Mouse (Mus musculus) hindbrain, embryonic 13.5 days (tissue): ENCODE results near the gene Pde4d. TPM values are rescaled to one million over a fixed set of nuclear protein-coding genes. Genes with fewer than 3 reads are reported as not detected.
"Not testable (repeated sequence)": the region's sequence is repeated elsewhere in the genome, so short reads cannot be mapped to it uniquely, and the experiment has no call there.

Source experiments
- ATAC-seq: fragments of 200-750 bp; cut with Nextera tagmentation; 2 replicates; pipeline ENCODE4 v1.8.0; 2017; ENCODE audit warnings: moderate TSS enrichment; ENCODE audit not compliant: low FRiP score
- H3K27ac ChIP-seq: fragments of 300-500 bp; sonication (generic); 2 replicates; pipeline ENCODE4 v1.5.1; 2015; ENCODE audit warnings: inconsistent platforms, mild to moderate bottlenecking, moderate library complexity
- H3K27me3 ChIP-seq: fragments of 300-500 bp; sonication (generic); 2 replicates; pipeline ENCODE4 v1.6.1; 2015; ENCODE audit warnings: mild to moderate bottlenecking, inconsistent platforms
- H3K36me3 ChIP-seq: fragments of 300-500 bp; sonication (generic); 2 replicates; pipeline ENCODE4 v1.6.1; 2015; ENCODE audit warnings: mild to moderate bottlenecking, inconsistent platforms
- H3K4me1 ChIP-seq: fragments of 300-500 bp; sonication (generic); replicated peaks from 2 replicates; pipeline ENCODE4 v1.6.1; 2015; ENCODE audit warnings: inconsistent platforms
- H3K4me2 ChIP-seq: fragments of 300-500 bp; sonication (generic); 2 replicates; pipeline ENCODE4 v1.6.1; 2015; ENCODE audit warnings: inconsistent platforms, mild to moderate bottlenecking, moderate library complexity
- H3K4me3 ChIP-seq: fragments of 300-500 bp; sonication (generic); 2 replicates; pipeline ENCODE4 v1.5.1; 2015; ENCODE audit warnings: mild to moderate bottlenecking, inconsistent platforms
- H3K9ac ChIP-seq: fragments of 300-500 bp; sonication (generic); 2 replicates; pipeline ENCODE4 v1.6.1; 2015; ENCODE audit warnings: mild to moderate bottlenecking, inconsistent platforms
- H3K9me3 ChIP-seq: fragments of 300-500 bp; sonication (generic); 2 replicates; pipeline ENCODE4 v1.6.1; 2016; ENCODE audit warnings: inconsistent platforms
- WGBS: fragments of 180-500 bp; shearing (Covaris S2); methylation state at CpG from one replicate; pipeline ENCODE4 v1.1.7; 2015; 5-methylcytosine and 5-hydroxymethylcytosine counted together
- polyA plus RNA-seq: library from polyadenylated mRNA; unstranded; fragments of >200 nt; fragmentation: Nextera tagmentation; extraction: Ambion mirVana; gene quantifications from 2 replicates; pipeline ENCODE4 v1.2.1, GENCODE M21; 2015

Pde4d gene
- polyA plus RNA-seq, 1 experiment from 2014 or later, result 18.6 TPM

DNA sequence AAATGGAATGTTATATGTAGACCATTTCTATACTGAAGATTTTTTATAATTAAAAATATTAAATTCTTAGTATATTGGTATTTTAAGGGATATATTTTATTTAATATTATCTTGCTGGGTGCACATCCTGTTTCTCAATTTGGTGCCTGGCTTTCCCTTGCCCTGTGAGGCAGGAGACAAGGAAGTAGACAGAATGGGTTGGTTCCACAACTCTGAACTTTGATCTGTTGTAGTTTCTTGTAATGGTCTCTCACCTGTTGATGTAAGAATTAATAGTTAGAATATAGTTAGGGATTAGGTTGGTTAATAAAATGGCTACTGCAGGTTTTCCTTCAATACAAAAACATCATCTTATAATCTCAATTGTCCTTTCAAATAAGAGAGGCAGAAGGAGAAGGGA lies 227.3 kb downstream of the Pde4d start:
- H3K27ac ChIP-seq, result no peak overlapping the region
- no peak overlapping the region for H3K4me2 ChIP-seq
- no peaks in the 10 kb centered on the region for H3K27me3 ChIP-seq
- no peaks in the 10 kb centered on the region for H3K36me3 ChIP-seq
- H3K4me1 ChIP-seq, result no peaks in the 10 kb centered on the region
- no peak overlapping the region for H3K4me3 ChIP-seq
- no peak overlapping the region for H3K9ac ChIP-seq
- H3K9me3 ChIP-seq, result no peaks in the 10 kb centered on the region
- no peak for ATAC-seq

DNA sequence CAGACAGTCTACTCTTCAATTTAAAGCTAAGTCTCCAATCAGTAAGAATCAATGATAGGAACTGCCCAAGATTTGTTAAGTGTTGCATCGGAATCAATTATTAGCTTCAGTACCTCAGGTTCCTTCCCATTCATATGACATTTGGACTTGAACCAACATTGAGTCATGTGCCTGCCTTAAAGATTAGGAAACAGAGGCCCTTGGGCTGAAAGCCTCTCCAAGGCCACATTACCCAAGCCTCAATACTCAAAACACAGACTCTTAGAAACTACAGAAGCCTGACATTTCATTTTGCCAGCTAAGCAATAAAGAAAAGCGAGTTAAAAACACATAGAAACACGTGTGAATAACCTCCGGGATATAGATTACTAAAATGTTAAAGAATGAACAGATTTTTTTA lies 233.3 kb downstream of the Pde4d start:
- H3K4me2 ChIP-seq, result no peak overlapping the region
- H3K4me1 ChIP-seq, result no peaks in the 10 kb centered on the region
- ATAC-seq, result no peak
- no peaks in the 10 kb centered on the region for H3K27me3 ChIP-seq
- 91% methylated on average over 4 of the region's 4 CpGs for WGBS
- no peak overlapping the region for H3K9ac ChIP-seq
- no peaks in the 10 kb centered on the region for H3K9me3 ChIP-seq
- H3K27ac ChIP-seq, result no peak overlapping the region
- H3K36me3 ChIP-seq, result no peaks in the 10 kb centered on the region
- H3K4me3 ChIP-seq, result no peak overlapping the region

DNA sequence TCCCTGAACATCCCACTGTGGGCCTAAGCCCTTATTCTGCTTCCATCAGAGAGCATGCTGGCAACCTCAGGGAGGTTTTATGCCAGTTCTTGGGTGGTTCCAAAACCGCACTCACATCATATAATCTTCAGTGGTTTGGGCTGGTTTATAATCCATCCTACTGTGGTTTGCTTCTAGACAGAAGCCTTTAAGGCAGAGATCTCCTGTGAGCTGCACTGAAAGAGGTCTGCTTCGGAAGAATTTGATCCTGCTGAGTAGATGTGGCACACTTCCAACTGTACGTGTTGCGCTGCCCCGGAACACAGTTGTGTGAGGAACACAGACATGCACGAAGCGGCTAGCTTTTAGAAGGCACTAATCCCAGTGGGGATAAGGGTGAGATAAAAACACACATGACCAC lies 236.1 kb downstream of the Pde4d start:
- Histone ChIP-seq H3K4me1 (no peaks in the 10 kb centered on the region), H3K9me3 (no peaks in the 10 kb centered on the region), H3K4me3 (no peak overlapping the region), H3K9ac (no peak overlapping the region), H3K36me3 (no peaks in the 10 kb centered on the region), H3K27me3 (no peaks in the 10 kb centered on the region), H3K27ac (no peak overlapping the region), H3K4me2 (no peak overlapping the region)
- WGBS, result 87% methylated on average over 7 of the region's 7 CpGs
- no peak for ATAC-seq

DNA sequence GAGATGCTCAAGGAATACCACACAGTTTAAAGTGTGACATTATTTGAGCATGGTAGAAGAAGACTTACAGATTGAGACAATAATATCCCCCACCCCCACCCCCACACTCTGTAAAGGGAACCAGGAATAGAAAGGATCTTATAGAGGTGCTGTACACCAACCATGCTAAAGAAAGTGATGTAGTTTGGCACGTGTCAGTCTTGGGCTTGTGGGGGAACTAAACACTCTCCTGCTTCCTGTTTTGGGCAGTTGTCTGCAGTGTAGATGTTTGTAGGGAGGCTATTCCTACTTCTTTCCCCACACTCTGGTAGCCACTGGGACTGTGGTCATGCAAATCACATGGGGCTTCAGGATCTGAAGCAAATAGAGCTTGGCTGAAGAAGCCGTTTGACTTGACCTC lies 236.5 kb downstream of the Pde4d start:
- H3K4me2 ChIP-seq, result no peak overlapping the region
- no peak overlapping the region for H3K4me3 ChIP-seq
- H3K27ac ChIP-seq, result no peak overlapping the region
- ATAC-seq, result no peak
- WGBS, result 85% methylated on average over 2 of the region's 2 CpGs
- no peaks in the 10 kb centered on the region for H3K36me3 ChIP-seq
- H3K4me1 ChIP-seq, result no peaks in the 10 kb centered on the region
- no peak overlapping the region for H3K9ac ChIP-seq
- no peaks in the 10 kb centered on the region for H3K27me3 ChIP-seq
- no peaks in the 10 kb centered on the region for H3K9me3 ChIP-seq

DNA sequence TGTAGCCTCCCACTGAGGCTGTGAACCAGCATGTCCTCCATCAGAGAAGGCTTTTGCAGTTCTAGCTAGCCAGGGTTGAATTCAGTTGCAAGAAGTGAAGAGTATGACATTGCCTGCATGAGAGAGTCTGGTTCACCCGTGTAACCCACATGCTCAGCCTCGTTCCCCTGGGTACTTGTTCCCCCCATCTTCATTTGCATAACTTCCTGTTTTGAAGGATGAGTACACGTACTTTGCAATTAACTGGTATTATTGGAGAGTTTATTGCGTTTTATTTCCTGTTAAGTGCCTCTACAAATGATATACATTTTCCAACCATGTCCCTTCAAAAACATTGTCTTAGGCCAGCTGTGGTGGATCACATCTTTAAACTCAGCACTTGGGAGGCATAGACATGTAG lies 237.1 kb downstream of the Pde4d start:
- Histone ChIP-seq H3K36me3 (no peaks in the 10 kb centered on the region), H3K4me3 (no peak overlapping the region), H3K4me1 (no peaks in the 10 kb centered on the region), H3K9ac (no peak overlapping the region), H3K27me3 (no peaks in the 10 kb centered on the region), H3K9me3 (no peaks in the 10 kb centered on the region), H3K27ac (no peak overlapping the region), H3K4me2 (no peak overlapping the region)
- ATAC-seq, result no peak
- 81% methylated on average over 4 of the region's 4 CpGs for WGBS

DNA sequence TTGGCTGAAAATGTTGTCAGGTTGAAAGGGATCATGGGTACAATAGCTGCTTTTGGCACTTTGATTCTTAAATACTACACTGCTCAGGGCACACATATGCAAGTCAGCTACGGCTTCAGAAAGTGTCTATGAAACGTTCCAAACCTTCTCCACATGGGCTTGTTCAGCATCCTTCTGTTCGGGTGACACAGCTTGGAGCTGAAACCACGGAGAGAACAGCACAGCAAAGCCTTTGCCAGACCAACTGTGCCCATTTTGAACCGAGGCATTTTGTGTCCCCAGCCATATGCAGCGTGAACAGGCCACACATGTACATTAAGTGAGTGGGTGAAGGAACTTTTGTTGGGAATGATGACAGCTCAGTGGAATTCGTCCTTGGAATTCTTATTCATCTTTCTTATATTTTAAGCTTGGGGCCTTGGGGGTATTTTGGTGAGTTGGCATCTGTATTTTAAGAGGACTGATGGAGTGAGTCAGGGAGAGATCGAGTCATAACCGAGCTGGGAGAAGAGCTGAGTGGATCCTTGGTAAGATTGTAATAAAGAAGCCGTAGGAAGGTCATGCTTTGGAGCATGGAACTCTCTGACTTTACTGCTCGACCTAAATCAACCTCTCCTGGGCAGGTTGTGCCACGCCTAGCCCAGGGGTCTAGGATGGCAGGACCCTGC lies 243.3 kb downstream of the Pde4d start:
- no peak overlapping the region for H3K4me3 ChIP-seq
- H3K9me3 ChIP-seq, result no peaks in the 10 kb centered on the region
- H3K27ac ChIP-seq, result no peak overlapping the region
- no peaks in the 10 kb centered on the region for H3K27me3 ChIP-seq
- no peak for ATAC-seq
- H3K36me3 ChIP-seq, result no peaks in the 10 kb centered on the region
- whole genome bisulfite sequencing, result 86% methylated on average over 12 of the region's 12 CpGs
- H3K9ac ChIP-seq, result no peak overlapping the region
- no peaks in the 10 kb centered on the region for H3K4me1 ChIP-seq
- no peak overlapping the region for H3K4me2 ChIP-seq

DNA sequence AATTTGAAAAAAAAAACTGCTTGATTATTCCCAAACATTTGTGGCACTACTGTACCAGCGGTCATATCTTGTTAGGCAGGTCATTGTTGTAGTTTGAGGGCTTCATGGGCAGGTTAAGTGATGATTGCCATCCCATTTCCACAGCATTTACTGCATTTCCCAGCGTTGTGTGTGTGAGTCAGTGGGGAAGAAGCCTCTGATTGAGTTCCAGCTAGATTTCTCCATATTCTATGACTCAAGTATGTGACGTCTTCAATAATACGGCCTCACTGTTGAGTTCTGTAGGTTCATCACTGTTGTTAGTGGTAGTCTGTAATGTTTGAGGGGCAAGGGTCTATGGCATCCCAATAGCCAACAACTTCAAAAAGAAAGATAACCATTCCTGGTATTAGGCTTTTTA lies 255.7 kb downstream of the Pde4d start:
- Histone ChIP-seq H3K36me3 (no peaks in the 10 kb centered on the region), H3K4me3 (no peak overlapping the region), H3K27me3 (no peaks in the 10 kb centered on the region), H3K4me2 (no peak overlapping the region), H3K9me3 (no peaks in the 10 kb centered on the region), H3K9ac (no peak overlapping the region), H3K27ac (no peak overlapping the region), H3K4me1 (no peaks in the 10 kb centered on the region)
- no peak for ATAC-seq
- WGBS, result 89% methylated on average over 4 of the region's 4 CpGs

DNA sequence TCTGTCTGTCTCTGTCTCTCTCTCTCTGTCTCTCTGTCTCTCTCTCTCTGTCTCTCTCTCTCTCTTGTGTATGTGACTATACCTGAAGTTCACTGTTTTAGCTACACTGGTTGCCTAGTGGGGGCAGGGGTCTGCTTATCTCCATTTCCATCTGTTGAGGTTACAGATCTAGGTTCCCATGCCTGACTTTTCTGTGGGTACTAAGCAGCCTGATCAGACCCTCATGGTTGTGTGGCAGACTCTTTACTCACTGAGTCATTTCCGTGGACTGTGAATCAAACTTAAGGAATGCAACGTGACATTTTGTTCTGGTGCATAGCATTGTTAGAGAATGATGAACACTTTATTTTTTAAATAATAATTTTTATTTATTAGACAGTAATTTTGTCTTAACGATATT lies 264.3 kb downstream of the Pde4d start:
- Histone ChIP-seq H3K9ac (no peak overlapping the region), H3K27me3 (no peaks in the 10 kb centered on the region), H3K4me2 (no peak overlapping the region), H3K9me3 (no peaks in the 10 kb centered on the region), H3K36me3 (no peaks in the 10 kb centered on the region), H3K4me3 (no peak overlapping the region), H3K27ac (no peak overlapping the region), H3K4me1 (no peaks in the 10 kb centered on the region)
- ATAC-seq, result no peak
- 89% methylated on average over 3 of the region's 3 CpGs for WGBS

DNA sequence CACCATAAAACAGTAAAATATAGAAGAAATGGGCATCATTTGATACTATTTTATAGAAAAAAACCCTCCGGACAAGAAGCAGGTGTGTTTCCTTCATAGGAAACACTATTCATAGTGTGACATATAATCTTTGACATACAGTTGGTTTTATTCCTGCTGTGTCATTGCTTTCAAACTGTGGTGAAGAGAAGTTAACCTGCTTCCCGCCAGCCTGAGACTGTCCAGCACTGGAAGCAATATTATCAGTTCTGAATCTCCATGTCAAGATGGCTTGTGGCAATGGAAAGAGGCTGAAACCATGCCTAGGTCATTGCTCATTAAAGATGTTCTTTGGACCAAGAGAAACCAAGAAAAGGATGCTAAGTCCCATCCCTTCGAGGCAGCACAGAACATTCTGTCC lies 265.3 kb downstream of the Pde4d start:
- Histone ChIP-seq H3K9ac (no peak overlapping the region), H3K9me3 (no peaks in the 10 kb centered on the region), H3K4me3 (no peak overlapping the region), H3K27ac (no peak overlapping the region), H3K36me3 (no peaks in the 10 kb centered on the region), H3K4me2 (no peak overlapping the region), H3K4me1 (no peaks in the 10 kb centered on the region), H3K27me3 (no peaks in the 10 kb centered on the region)
- WGBS, result 88% methylated on average over 3 of the region's 3 CpGs
- no peak for ATAC-seq

DNA sequence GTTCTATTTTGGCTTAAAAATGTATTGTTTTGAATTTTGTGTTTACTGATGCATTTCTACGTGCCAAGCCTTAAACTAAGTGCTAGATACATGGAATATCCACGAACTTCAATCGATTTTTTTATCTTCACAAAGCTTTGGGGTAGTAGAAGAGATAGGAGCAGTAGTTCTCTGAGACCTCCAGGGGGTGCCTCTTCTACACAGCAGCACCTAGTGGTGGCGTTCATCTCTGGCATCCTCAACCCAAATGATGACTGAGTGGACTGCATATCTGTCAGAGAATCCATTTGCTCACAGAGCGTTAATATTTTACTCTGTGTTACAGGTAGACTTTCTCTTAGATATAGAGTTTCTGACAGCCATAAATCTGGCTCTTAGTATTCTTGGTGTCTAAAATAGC lies 272.5 kb downstream of the Pde4d start:
- H3K4me2 ChIP-seq, result no peak overlapping the region
- H3K27me3 ChIP-seq, result no peaks in the 10 kb centered on the region
- no peak overlapping the region for H3K9ac ChIP-seq
- no peaks in the 10 kb centered on the region for H3K4me1 ChIP-seq
- no peak overlapping the region for H3K4me3 ChIP-seq
- no peak for ATAC-seq
- no peak overlapping the region for H3K27ac ChIP-seq
- WGBS, result 86% methylated on average over 5 of the region's 5 CpGs
- H3K9me3 ChIP-seq, result no peaks in the 10 kb centered on the region
- H3K36me3 ChIP-seq, result no peaks in the 10 kb centered on the region

DNA sequence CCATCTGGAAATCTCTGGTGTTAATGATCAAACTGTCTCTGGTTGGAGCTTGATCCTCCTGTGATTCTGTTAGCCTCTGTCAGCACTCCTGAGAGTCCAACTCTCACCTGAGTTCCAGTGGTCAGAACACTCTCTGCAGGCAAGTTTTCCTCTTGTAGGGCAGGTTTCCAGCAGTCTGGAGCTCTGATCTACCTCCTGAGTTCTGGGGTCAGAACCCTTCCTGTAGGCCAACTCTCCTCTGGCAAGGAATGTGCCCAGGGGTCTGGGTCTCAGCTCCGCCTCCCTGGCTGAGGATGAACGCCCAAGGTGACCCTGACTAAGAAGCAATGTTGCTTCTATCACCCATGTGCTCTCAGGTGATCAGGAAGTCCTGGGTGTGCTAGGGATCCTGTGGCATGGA lies 284.6 kb downstream of the Pde4d start:
- not testable (repeated sequence) for H3K9me3 ChIP-seq, H3K36me3 ChIP-seq, H3K27me3 ChIP-seq, H3K4me3 ChIP-seq, H3K9ac ChIP-seq, ATAC-seq, H3K27ac ChIP-seq, H3K4me1 ChIP-seq, H3K4me2 ChIP-seq
- 83% methylated on average over 2 of the region's 2 CpGs for WGBS

DNA sequence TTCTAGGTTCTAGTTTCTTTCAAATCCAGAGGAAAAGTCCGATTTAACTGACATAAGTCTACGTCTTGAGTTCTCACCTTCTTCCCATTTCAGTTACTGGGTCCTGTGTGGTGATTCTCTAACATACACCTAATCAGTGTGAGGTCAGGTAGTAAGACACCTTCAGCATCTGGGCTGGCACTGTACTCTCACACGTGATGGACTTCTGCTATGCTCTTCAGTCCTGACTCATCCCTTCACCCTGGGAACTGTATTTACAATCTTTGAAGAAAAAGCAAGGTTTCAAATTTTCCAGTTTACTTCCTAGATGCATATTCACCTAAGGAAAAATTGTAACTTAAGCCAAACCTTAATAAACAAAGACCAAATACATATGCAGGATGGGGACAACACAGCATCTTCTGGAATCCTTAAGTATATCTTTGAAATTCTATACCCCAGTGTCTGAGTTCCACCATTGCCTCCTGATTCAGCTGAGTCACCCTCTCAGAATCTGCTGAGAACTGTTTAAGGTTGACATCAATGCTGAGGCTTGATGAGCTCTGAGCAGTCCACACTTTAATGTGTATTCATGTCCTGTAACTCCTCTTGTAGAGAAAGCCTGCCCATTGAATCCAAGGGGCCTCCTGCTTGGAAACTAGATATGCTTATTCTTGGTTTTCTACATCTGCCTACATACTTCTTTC lies 301.6 kb downstream of the Pde4d start:
- Histone ChIP-seq H3K9ac (no peak overlapping the region), H3K4me1 (no peaks in the 10 kb centered on the region), H3K27ac (no peak overlapping the region), H3K4me2 (no peak overlapping the region), H3K9me3 (no peaks in the 10 kb centered on the region), H3K36me3 (no peaks in the 10 kb centered on the region), H3K4me3 (no peak overlapping the region), H3K27me3 (no peaks in the 10 kb centered on the region)
- no peak for ATAC-seq
- 85% methylated on average over 3 of the region's 3 CpGs for WGBS

DNA sequence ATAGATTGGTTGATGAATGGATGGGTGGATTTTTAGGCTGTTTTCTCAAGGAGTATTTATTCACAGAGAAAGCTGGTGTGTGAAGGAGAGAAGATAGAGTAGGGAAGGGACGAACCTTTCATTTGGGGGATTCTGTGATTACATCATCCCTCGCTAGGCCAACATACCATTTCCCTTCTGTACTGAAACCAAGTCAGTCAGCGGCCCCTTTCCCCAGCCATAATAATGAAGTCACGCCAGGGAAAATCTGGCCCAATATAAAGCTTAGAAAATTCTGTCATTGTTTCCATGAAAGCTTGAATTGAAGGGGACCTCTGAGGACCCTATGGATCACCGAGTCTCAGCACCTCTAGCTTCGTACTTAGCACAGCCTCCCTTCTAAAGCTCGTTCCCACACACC lies 307.7 kb downstream of the Pde4d start:
- no peak for ATAC-seq
- H3K36me3 ChIP-seq, result no peaks in the 10 kb centered on the region
- no peak overlapping the region for H3K27ac ChIP-seq
- H3K27me3 ChIP-seq, result no peaks in the 10 kb centered on the region
- WGBS, result 78% methylated on average over 7 of the region's 7 CpGs
- H3K4me1 ChIP-seq, result no peaks in the 10 kb centered on the region
- H3K9ac ChIP-seq, result no peak overlapping the region
- H3K9me3 ChIP-seq, result no peaks in the 10 kb centered on the region
- H3K4me2 ChIP-seq, result no peak overlapping the region
- no peak overlapping the region for H3K4me3 ChIP-seq
